Mouse (Mus musculus): Measurements from ENCODE around the gene Tmem79.

DNA sequence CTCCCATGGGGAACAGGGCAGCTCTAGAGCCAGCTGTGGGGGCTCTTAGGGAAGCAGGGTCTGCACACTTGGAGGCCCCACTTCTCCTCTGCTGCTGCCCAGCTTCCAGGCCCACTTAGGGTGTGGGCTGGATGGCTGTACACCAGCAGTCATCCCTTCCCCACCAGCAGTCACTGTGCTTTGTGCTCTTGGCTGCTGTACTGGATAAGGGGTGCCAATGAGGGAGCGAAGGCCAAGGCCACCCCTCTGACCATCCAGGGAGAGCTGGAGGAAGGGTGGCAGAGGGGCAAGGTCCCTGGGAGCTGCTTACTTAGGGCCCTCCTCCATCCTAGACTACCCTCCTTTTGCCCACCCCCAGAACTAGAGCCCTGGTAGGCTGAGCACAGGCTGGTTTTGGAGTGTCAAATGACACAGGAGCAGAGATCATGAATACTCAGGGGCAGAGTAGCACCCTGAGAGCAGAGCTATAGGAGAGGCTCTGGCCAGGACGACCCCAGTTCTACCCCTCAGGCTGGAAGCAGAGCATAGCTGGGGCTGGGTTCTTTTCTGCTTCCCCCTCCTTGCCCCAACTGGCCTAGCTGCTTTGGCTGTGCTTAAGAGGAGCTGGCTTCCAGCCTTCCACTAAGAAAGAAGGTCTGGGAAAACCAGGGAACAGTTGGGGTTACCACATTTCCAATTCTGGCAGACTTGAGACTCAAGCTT is 25.8 kb upstream of the Tmem79 start:
- TF ChIP-seq CTCF (conservative IDR thresholded peaks at IDR 0.05; ENCODE audit: low read length): no peak
- no peak for TF ChIP-seq POU5F1 (IDR thresholded peaks at IDR 0.05; ENCODE audit: borderline replicate concordance, low read length)
- TF ChIP-seq NANOG (IDR thresholded peaks at IDR 0.05; ENCODE audit: borderline replicate concordance, low read length): no peak
